Mouse (Mus musculus): ENCODE data around the gene Pla2r1. TPM values are rescaled to one million over a fixed set of nuclear protein-coding genes. Genes with fewer than 3 reads are reported as not detected.

The Pla2r1 gene
- polyA plus RNA-seq, 1 experiment from 2014 or later, result 3.3 TPM

DNA sequence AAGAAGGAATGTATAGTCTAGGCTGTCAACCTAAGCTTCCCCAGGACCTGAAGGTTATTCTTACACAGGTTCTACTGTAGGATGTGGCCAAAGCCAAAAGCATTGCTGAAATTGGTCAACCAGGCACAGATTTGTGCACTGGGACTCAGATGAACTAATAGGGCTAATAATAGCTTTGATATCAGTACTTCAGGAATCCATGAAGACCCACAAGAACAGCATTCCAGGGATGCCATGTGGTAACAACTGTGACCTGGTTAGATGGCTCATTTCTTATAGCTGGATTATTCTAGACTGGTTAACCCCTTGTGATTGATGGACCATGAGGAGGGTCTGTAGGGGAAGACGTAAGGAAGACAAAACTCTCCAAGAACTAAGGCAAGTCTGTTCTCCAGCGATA is 74.3 kb downstream of the Pla2r1 start:
- H3K4me3 ChIP-seq (ENCODE audit: low read depth, low read length), result no peak overlapping the region
- no peak overlapping the region for H3K9ac ChIP-seq (ENCODE audit: low read depth, low read length)
- peaks cover 4% of the 10 kb centered on the region; the same call in 1 of the 2 replicates for H3K4me1 ChIP-seq (ENCODE audit: control insufficient read depth, insufficient read depth, low read length)
- H3K4me2 ChIP-seq, result no peak overlapping the region
- H3K9me3 ChIP-seq (replicated peaks; ENCODE audit: control insufficient read depth, low read length), result no peaks in the 10 kb centered on the region
- 77% methylated on average over 2 of the region's 2 CpGs for WGBS (ENCODE audit: insufficient replicate concordance)
- peak overlapping the region; percentile 41; the same call in 1 of the 2 replicates for H3K27ac ChIP-seq (ENCODE audit: low read depth, low read length)
- no peaks in the 10 kb centered on the region for H3K27me3 ChIP-seq (ENCODE audit: control insufficient read depth, insufficient read depth, low read length)
- H3K36me3 ChIP-seq (ENCODE audit: control insufficient read depth, insufficient read depth, low read length), result no peaks in the 10 kb centered on the region
- ATAC-seq (replicated peaks; ENCODE audit: insufficient number of reproducible peaks, low FRiP score, low TSS enrichment), result no peak

DNA sequence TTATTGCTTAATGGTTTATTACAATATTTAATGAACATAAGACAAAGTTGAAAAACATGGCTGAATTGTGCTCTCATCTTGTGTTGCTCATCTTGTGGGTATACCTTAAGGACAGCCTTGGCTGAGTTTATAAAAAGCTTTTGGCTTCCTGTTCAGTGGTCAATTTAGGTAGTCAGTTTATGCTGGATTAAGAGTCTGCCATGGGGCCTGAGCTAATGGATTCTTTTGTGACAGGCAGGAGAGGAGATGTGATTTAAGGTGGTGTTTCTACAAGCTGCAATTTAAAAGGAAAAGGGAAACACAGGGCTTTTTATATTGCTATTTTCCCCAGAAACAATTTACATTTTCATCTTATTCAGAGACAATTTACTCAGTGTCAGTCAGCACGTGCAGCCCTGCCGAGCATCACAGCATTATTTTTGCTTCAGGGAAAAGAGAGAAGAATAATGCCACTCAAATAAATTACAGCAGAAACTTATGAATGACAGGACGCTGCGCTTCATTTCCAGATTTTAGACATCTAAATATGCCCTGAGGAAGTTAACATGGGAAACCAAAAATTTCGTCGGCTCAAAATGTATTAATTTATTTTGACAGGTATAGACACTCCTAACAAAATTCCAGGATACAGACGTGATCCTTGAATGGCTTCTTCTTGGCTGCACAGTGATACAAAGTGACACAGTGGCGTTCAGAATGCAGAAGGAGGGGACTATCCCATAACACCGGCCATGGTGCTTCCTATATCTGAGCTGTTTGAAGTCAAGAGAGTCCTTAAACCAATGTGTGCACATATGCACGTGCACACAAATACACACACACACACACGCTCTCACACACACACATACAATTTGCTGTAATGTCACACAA is 84.0 kb downstream of the Pla2r1 start:
- 72% methylated on average over 11 of the region's 11 CpGs for WGBS (ENCODE audit: insufficient replicate concordance)
- no peak for ATAC-seq (replicated peaks; ENCODE audit: insufficient number of reproducible peaks, low FRiP score, low TSS enrichment)
- H3K9ac ChIP-seq (ENCODE audit: low read depth, low read length), result no peak overlapping the region
- H3K27me3 ChIP-seq (ENCODE audit: control insufficient read depth, insufficient read depth, low read length), result no peaks in the 10 kb centered on the region
- H3K4me3 ChIP-seq (ENCODE audit: low read depth, low read length), result no peak overlapping the region
- no peaks in the 10 kb centered on the region for H3K4me1 ChIP-seq (ENCODE audit: control insufficient read depth, insufficient read depth, low read length)
- H3K36me3 ChIP-seq (ENCODE audit: control insufficient read depth, insufficient read depth, low read length), result no peaks in the 10 kb centered on the region
- no peak overlapping the region for H3K4me2 ChIP-seq
- H3K27ac ChIP-seq (ENCODE audit: low read depth, low read length), result no peak overlapping the region
- no peaks in the 10 kb centered on the region for H3K9me3 ChIP-seq (replicated peaks; ENCODE audit: control insufficient read depth, low read length)

DNA sequence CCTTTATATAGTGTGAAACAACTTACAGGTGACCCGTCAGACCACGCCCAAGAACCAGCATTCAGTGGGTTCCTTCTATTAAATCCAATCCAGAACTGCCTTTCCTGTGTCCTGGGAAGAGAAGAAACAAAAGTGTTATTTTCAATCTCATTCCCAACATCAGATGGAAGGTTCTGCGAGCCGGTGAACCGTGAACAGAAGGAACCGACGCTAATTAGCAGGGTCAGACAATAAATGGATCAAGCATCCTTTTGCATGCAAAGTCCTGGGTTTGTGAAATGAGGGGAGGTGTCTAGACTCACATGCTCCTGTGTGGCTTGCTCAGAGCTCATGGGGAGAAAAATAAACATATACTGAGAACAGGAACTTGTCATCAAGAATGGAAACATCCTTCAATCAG is 100.7 kb downstream of the Pla2r1 start:
- no peak overlapping the region for H3K4me3 ChIP-seq (ENCODE audit: low read depth, low read length)
- no peak for ATAC-seq (replicated peaks; ENCODE audit: insufficient number of reproducible peaks, low FRiP score, low TSS enrichment)
- WGBS (ENCODE audit: insufficient replicate concordance), result 90% methylated on average over 7 of the region's 7 CpGs
- H3K9me3 ChIP-seq (replicated peaks; ENCODE audit: control insufficient read depth, low read length), result no peaks in the 10 kb centered on the region
- no peak overlapping the region for H3K4me2 ChIP-seq
- H3K27me3 ChIP-seq (ENCODE audit: control insufficient read depth, insufficient read depth, low read length), result no peaks in the 10 kb centered on the region
- no peaks in the 10 kb centered on the region for H3K4me1 ChIP-seq (ENCODE audit: control insufficient read depth, insufficient read depth, low read length)
- H3K27ac ChIP-seq (ENCODE audit: low read depth, low read length), result no peak overlapping the region
- no peak overlapping the region for H3K9ac ChIP-seq (ENCODE audit: low read depth, low read length)
- no peaks in the 10 kb centered on the region for H3K36me3 ChIP-seq (ENCODE audit: control insufficient read depth, insufficient read depth, low read length)

DNA sequence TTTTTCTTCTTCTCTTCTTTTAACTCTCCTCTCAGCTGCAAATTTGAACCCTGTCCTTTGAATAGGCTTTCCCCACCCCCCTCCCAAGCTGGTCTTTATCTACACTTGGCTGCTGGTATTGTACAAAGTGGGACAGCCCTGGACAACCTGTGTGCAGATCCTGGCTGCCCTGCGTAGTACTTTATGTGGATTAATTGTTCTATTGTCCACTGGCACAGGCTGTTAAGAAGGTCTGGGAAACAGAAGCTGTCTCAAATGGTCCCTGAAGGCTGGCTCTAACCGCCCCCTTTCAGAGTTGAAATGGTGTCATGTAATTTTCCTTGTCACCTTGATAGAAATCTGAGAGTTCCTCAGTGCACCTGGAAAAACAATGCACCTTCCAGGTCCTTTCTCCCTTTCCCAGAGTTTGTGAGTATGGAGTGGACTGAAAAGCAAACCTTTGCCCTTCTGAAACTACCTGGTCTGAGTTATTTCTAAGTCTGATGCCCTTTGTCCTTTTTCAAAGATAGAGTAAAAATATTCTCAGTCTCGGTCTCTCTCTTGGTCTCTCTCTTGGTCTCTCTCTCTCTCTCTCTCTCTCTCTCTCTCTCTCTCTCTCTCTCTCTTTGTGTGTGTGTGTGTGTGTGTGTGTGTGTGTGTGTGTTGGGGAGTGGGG is 101.9 kb downstream of the Pla2r1 start:
- no peak overlapping the region for H3K4me2 ChIP-seq
- 72% methylated on average over 3 of the region's 3 CpGs for WGBS (ENCODE audit: insufficient replicate concordance)
- no peak overlapping the region for H3K4me3 ChIP-seq (ENCODE audit: low read depth, low read length)
- H3K9me3 ChIP-seq (replicated peaks; ENCODE audit: control insufficient read depth, low read length), result no peaks in the 10 kb centered on the region
- no peaks in the 10 kb centered on the region for H3K4me1 ChIP-seq (ENCODE audit: control insufficient read depth, insufficient read depth, low read length)
- H3K27me3 ChIP-seq (ENCODE audit: control insufficient read depth, insufficient read depth, low read length), result no peaks in the 10 kb centered on the region
- no peak overlapping the region for H3K9ac ChIP-seq (ENCODE audit: low read depth, low read length)
- H3K27ac ChIP-seq (ENCODE audit: low read depth, low read length), result no peak overlapping the region
- H3K36me3 ChIP-seq (ENCODE audit: control insufficient read depth, insufficient read depth, low read length), result no peaks in the 10 kb centered on the region
- ATAC-seq (replicated peaks; ENCODE audit: insufficient number of reproducible peaks, low FRiP score, low TSS enrichment), result no peak

DNA sequence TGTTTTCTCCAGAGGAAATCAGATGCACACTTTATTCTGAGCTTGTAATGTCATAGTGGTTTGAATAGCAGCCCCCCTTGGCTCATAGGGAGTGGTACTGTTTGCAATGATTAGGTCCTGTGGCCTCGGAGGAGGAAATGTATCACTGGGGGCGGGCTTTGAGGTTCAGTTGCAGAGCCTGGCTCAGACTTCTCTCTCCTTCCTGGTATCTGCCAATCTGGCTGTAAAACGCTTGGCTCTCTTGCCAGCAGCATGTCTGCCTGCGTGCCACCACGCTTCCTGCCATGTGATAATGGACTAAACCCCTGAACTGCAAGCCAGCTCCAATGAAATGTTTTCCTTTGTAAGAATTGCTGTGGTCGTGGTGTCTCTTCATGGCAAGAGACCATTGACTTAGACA is 103.4 kb downstream of the Pla2r1 start:
- H3K36me3 ChIP-seq (ENCODE audit: control insufficient read depth, insufficient read depth, low read length), result no peaks in the 10 kb centered on the region
- H3K4me1 ChIP-seq (ENCODE audit: control insufficient read depth, insufficient read depth, low read length), result no peaks in the 10 kb centered on the region
- no peak overlapping the region for H3K9ac ChIP-seq (ENCODE audit: low read depth, low read length)
- ATAC-seq (replicated peaks; ENCODE audit: insufficient number of reproducible peaks, low FRiP score, low TSS enrichment), result no peak
- H3K9me3 ChIP-seq (replicated peaks; ENCODE audit: control insufficient read depth, low read length), result no peaks in the 10 kb centered on the region
- WGBS (ENCODE audit: insufficient replicate concordance), result 62% methylated on average over 6 of the region's 6 CpGs
- H3K27me3 ChIP-seq (ENCODE audit: control insufficient read depth, insufficient read depth, low read length), result no peaks in the 10 kb centered on the region
- H3K4me2 ChIP-seq, result no peak overlapping the region
- H3K4me3 ChIP-seq (ENCODE audit: low read depth, low read length), result no peak overlapping the region
- no peak overlapping the region for H3K27ac ChIP-seq (ENCODE audit: low read depth, low read length)

DNA sequence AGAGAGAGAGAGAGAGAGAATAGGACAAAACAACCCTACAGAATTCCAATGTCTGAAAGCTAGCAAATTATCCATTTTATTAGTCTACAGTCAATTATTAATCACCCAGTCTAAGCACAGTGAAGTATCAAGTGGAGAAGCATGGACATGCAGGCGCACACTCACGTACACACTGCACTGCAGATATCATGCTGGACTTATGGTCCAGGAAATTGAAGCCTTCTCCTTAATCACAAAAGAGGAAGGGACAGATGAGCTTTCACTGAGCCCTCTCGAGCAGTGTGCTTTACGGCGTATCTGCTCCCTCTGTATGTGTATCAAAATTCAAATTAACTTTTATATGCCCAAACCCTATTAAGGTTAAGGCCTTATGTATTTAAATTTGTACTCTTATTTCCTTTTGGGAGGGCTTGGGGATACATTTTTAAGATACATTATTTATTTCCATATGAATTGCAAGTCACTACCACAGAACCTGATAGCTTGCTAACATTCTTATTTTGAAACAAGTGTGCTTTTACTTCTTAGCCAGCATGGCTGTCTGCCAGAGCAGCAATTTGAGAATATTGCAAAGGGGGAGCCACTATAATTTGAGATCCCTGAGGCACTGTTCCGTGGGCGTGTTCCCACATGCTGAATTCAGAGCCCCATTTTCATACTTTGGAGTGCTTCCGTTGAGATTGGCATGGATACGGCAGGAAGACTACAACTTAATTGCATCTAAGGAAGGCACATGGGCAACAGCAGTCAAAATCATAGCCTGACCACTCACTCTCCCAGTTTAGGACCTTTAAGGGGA is 108.2 kb downstream of the Pla2r1 start:
- Histone ChIP-seq H3K27ac (ENCODE audit: low read depth, low read length) (no peak overlapping the region), H3K27me3 (ENCODE audit: control insufficient read depth, insufficient read depth, low read length) (no peaks in the 10 kb centered on the region), H3K4me1 (ENCODE audit: control insufficient read depth, insufficient read depth, low read length) (no peaks in the 10 kb centered on the region), H3K4me2 (no peak overlapping the region), H3K36me3 (ENCODE audit: control insufficient read depth, insufficient read depth, low read length) (no peaks in the 10 kb centered on the region), H3K4me3 (ENCODE audit: low read depth, low read length) (no peak overlapping the region), H3K9me3 (replicated peaks; ENCODE audit: control insufficient read depth, low read length) (no peaks in the 10 kb centered on the region), H3K9ac (ENCODE audit: low read depth, low read length) (no peak overlapping the region)
- no peak for ATAC-seq (replicated peaks; ENCODE audit: insufficient number of reproducible peaks, low FRiP score, low TSS enrichment)
- WGBS (ENCODE audit: insufficient replicate concordance), result 83% methylated on average over 9 of the region's 9 CpGs

DNA sequence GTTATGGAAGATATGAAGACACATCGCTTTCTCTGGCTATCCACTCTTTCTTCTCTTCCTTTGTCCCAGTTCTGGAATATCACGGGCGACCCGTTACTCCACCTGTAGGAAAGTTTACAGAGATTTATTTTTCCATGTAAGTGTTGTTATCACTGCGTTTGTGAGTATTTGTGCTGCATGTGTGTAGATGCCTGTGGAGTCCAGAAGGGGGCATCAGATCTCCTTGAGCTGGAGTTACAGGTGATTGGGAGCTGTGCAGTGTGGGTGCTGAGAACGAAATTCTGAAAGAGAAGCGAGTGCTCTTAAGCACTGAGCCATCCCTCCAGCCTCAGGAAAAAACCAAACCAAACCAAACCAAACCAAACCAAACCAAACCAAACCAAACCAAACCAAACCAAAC is 109.8 kb downstream of the Pla2r1 start:
- H3K27ac ChIP-seq (ENCODE audit: low read depth, low read length), result no peak overlapping the region
- no peak for ATAC-seq (replicated peaks; ENCODE audit: insufficient number of reproducible peaks, low FRiP score, low TSS enrichment)
- no peaks in the 10 kb centered on the region for H3K4me1 ChIP-seq (ENCODE audit: control insufficient read depth, insufficient read depth, low read length)
- no peak overlapping the region for H3K9ac ChIP-seq (ENCODE audit: low read depth, low read length)
- H3K4me2 ChIP-seq, result no peak overlapping the region
- H3K27me3 ChIP-seq (ENCODE audit: control insufficient read depth, insufficient read depth, low read length), result no peaks in the 10 kb centered on the region
- H3K4me3 ChIP-seq (ENCODE audit: low read depth, low read length), result no peak overlapping the region
- 89% methylated on average over 7 of the region's 7 CpGs for WGBS (ENCODE audit: insufficient replicate concordance)
- no peaks in the 10 kb centered on the region for H3K9me3 ChIP-seq (replicated peaks; ENCODE audit: control insufficient read depth, low read length)
- H3K36me3 ChIP-seq (ENCODE audit: control insufficient read depth, insufficient read depth, low read length), result no peaks in the 10 kb centered on the region

DNA sequence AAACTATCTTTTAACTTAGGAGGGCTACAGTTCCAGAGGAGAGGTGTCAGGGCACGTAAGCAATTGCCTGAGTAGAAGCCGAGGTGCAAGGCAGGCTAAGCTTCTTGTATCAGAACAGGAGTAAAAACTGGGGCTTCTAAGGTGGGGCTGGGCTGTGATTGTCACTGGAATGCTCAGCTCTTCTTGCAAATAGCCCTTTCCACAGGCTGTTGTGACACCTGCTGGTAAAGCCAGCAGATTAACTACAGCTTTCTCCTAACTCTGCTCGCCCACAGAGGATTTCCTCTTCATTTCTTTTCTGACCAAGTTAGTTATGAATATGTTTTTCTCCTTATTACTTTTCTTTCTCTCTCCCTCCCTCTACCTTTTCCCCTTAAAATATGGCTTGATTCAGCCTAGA is 111.2 kb downstream of the Pla2r1 start:
- 17% methylated on average over 3 of the region's 3 CpGs for WGBS (ENCODE audit: insufficient replicate concordance)
- no peak overlapping the region for H3K4me2 ChIP-seq
- no peaks in the 10 kb centered on the region for H3K27me3 ChIP-seq (ENCODE audit: control insufficient read depth, insufficient read depth, low read length)
- no peak overlapping the region for H3K27ac ChIP-seq (ENCODE audit: low read depth, low read length)
- H3K9me3 ChIP-seq (replicated peaks; ENCODE audit: control insufficient read depth, low read length), result no peaks in the 10 kb centered on the region
- no peak overlapping the region for H3K9ac ChIP-seq (ENCODE audit: low read depth, low read length)
- H3K36me3 ChIP-seq (ENCODE audit: control insufficient read depth, insufficient read depth, low read length), result no peaks in the 10 kb centered on the region
- ATAC-seq (replicated peaks; ENCODE audit: insufficient number of reproducible peaks, low FRiP score, low TSS enrichment), result no peak
- no peak overlapping the region for H3K4me3 ChIP-seq (ENCODE audit: low read depth, low read length)
- no peaks in the 10 kb centered on the region for H3K4me1 ChIP-seq (ENCODE audit: control insufficient read depth, insufficient read depth, low read length)
